Mouse (Mus musculus) small intestine, adult 2 months (tissue): ENCODE data around the gene Rpl14. TPM values are rescaled to one million over a fixed set of nuclear protein-coding genes. Genes with fewer than 3 reads are reported as not detected.
A peak's percentile ranks its signal among the peaks of the same experiment; 100 is the strongest.

Experiments used
- H3K27ac ChIP-seq: fragments of 200-500 bp; 2 replicates; pipeline ENCODE4 v1.5.1; 2012; ENCODE audit warnings: low read depth, low read length, control low read depth, inconsistent platforms; ENCODE audit not compliant: insufficient read depth
- H3K27me3 ChIP-seq: fragments of 200-500 bp; 2 replicates; pipeline ENCODE4 v1.6.1; 2012; ENCODE audit warnings: mild to moderate bottlenecking, moderate library complexity, low read length, inconsistent platforms; ENCODE audit not compliant: control insufficient read depth, insufficient read depth
- H3K36me3 ChIP-seq: fragments of 200-500 bp; 2 replicates; pipeline ENCODE4 v1.6.1; 2012; ENCODE audit warnings: mild to moderate bottlenecking, low read length, control low read depth, inconsistent platforms; ENCODE audit not compliant: control insufficient read depth, insufficient read depth
- H3K4me1 ChIP-seq: fragments of 200-500 bp; 2 replicates; pipeline ENCODE4 v1.6.1; 2012; ENCODE audit warnings: low read length, inconsistent platforms, mixed read lengths; ENCODE audit not compliant: control insufficient read depth, insufficient read depth, insufficient read length
- H3K4me3 ChIP-seq: fragments of 200-500 bp; 2 replicates; pipeline ENCODE4 v1.5.1; 2012; ENCODE audit warnings: low read depth, mild to moderate bottlenecking, control low read depth, inconsistent platforms, low read length, moderate library complexity
- CTCF ChIP-seq: fragments of 200-500 bp; IDR thresholded peaks from 2 replicates; pipeline ENCODE4 v1.5.1; 2012; ENCODE audit warnings: low read depth, mild to moderate bottlenecking, control low read depth, inconsistent platforms, low read length, moderate library complexity, mixed read lengths; ENCODE audit not compliant: insufficient replicate concordance, insufficient read length; ENCODE audit errors: extremely low read depth
- POLR2A ChIP-seq: fragments of 200-500 bp; IDR thresholded peaks from 2 replicates; pipeline ENCODE4 v1.6.1; 2012; ENCODE audit warnings: low read depth, mild to moderate bottlenecking, control low read depth, inconsistent platforms, low read length, moderate library complexity
- WGBS: fragments of 180-500 bp; shearing (Covaris S2); methylation state at CpG from one replicate; pipeline ENCODE4 v1.1.7; 2018; 5-methylcytosine and 5-hydroxymethylcytosine counted together
- polyA plus RNA-seq: library from polyadenylated mRNA; depleted of rRNA; stranded (reverse); fragments of >200 nt; gene quantifications from 2 replicates; pipeline ENCODE4 v1.2.3, GENCODE M21; 2012

Gene Rpl14
- polyA plus RNA-seq, 1 experiment = 246 TPM

DNA sequence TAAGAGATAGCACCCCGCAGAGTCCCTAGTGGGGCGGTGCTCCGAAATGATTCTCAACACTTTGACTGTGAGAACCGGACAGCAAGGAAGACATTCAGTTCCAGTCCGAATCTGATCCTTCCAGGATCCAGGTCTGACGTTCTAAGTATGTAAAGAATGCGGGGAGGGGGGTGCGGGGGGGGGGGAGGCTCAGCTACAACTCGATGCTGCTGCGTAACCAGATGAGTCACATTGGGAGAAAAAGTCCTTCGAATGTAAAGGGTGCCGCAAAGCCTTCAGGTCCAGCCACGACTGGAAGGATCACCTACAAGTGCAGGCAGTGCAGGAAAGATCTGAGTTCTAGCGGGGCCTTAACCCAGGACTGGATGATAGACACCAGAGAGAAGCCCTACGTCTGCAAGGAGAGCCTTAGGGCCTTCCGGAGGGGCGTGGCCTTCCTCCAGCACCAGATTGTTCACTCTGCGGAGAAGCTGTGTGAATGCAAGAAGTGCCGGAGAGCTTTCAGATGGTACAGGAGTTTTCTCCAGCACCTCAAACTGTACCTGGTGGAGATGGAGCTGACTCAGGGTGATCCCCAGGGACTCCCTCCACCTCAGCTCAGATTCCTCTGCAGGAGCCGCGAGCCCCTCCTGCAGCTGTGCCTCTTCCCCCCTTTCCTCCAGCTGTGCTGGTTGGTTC is 10.8 kb downstream of the Rpl14 start:
- TF ChIP-seq POLR2A = no peak; the same call in 1 of the 2 replicates
- no peak for TF ChIP-seq CTCF
- Histone ChIP-seq H3K4me1 (peaks cover 12% of the 10 kb centered on the region; the same call in 1 of the 2 replicates), H3K36me3 (no peaks in the 10 kb centered on the region), H3K4me3 (peak overlapping the region; percentile 60), H3K27me3 (no peaks in the 10 kb centered on the region), H3K27ac (peak overlapping the region; percentile 82)
- WGBS = 22% methylated on average over 21 of the region's 21 CpGs

DNA sequence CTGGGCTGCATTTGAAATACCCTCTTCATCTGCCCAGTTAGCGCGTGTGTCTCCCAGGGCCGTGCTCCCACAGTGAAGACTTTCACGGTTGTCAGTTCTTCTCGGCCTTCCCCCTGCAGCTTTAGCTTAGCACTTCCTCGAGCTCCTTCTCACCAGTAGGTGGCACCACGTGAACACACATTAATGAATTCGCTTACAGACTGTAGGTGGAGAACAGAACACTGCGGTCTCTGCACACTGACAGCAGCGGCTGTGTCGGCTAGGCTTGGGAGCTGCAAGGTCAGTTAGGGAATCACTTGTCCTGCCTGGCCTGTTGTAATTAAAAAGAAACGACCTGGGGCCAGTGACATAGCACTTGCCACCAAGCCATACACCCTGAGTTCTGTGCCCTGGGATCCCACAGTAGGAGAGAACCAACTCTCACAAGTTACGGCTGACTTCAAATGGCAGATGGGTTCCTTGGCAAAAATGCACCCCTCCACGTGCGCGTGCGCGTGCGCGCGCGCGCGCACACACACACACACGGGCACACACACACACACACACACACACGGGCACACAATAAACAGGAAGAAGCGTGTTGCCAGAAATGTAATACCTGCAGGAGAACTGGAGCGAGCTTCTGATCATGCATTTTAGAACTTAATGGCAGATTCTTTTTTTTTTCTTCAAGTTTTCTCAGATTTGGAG is 11.5 kb downstream of the Rpl14 start:
- WGBS = 5% methylated on average over 28 of the region's 28 CpGs
- TF ChIP-seq POLR2A (peak; percentile 45; the same call in 1 of the 2 replicates), CTCF (peak; percentile 84; the same call in 1 of the 2 replicates)

DNA sequence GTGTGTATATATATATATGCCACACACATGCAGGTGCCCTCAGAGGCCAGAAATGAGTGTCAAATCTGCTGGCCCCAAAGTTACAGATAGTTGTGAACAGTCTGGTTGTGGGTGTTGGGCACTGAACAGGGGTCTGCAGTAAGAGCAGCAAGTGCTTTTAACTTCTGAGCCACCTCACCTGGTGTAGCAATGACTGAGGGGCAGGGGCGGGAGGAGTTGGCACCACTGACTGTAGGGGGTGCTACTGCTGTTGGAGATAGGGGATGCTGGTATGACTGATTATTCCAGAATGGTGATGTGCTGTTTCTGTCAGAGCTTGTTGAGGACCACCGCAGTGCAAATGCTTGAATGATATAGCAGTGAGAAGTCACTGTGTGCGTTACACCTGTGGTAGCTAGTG is 12.1 kb downstream of the Rpl14 start:
- H3K36me3 ChIP-seq = no peaks in the 10 kb centered on the region
- peaks cover 5% of the 10 kb centered on the region; the same call in 1 of the 2 replicates for H3K4me1 ChIP-seq
- H3K27ac ChIP-seq = no peak overlapping the region
- TF ChIP-seq CTCF = no peak
- TF ChIP-seq POLR2A = no peak
- WGBS = 69% methylated on average over 3 of the region's 3 CpGs
- no peak overlapping the region for H3K4me3 ChIP-seq
- H3K27me3 ChIP-seq = no peaks in the 10 kb centered on the region

More for the DNA sequence above, 11.5 kb downstream of the Rpl14 start:
- H3K36me3 ChIP-seq = no peaks in the 10 kb centered on the region
- peak overlapping the region; percentile 60 for H3K4me3 ChIP-seq
- H3K4me1 ChIP-seq = peaks cover 10% of the 10 kb centered on the region; the same call in 1 of the 2 replicates
- peak overlapping the region; percentile 82 for H3K27ac ChIP-seq
- H3K27me3 ChIP-seq = no peaks in the 10 kb centered on the region

DNA sequence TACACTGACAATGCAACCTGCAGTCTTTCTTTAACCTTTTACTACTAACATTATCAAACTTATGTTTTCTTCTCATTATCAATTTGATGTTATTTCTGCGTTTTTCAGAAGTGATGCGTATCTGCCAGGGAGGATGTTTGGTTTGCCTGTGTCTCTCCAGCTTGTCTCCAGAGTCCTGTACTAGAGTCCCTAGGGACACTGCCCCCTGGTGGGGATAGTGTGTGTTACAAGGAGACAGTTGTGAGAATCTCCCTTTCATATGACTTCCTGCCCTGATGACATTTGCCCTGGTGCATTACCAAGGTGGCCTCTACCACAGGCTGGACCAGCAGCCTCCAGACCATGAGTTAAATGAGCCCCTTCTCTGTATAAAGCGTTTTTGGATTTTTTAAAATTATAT is 15.3 kb downstream of the Rpl14 start:
- Histone ChIP-seq H3K36me3 (no peaks in the 10 kb centered on the region), H3K27me3 (no peaks in the 10 kb centered on the region), H3K4me1 (peaks cover 5% of the 10 kb centered on the region; the same call in 1 of the 2 replicates), H3K4me3 (no peak overlapping the region), H3K27ac (no peak overlapping the region)
- WGBS = 3% methylated on average over 3 of the region's 3 CpGs
- peak; percentile 81; the same call in 1 of the 2 replicates for TF ChIP-seq CTCF
- TF ChIP-seq POLR2A = no peak

DNA sequence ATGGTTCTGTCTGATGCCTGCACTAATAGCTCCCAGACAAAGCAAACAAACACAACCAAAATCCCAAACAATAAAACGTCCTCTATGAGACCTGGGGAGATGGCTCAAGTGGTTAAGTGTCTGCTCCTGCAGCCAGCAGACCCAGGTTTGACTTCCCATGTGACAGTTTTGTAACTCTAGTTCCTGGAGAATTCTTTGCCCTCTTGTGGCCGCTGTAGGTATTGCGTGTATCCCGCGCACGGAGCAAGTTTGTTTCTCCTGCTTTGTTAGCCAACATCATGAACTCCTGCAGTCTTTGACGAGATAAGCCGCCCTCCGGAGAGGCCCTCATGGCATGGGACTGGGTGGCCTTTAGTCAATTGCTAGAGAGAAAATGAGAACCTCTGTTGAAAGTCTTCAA is 20.2 kb downstream of the Rpl14 start:
- TF ChIP-seq POLR2A = no peak
- TF ChIP-seq CTCF = peak; percentile 82; the same call in 1 of the 2 replicates
- under 1% methylated on average over 9 of the region's 9 CpGs for WGBS
- H3K4me1 ChIP-seq = no peaks in the 10 kb centered on the region
- H3K27ac ChIP-seq = no peak overlapping the region
- no peaks in the 10 kb centered on the region for H3K36me3 ChIP-seq
- H3K4me3 ChIP-seq = no peak overlapping the region
- no peaks in the 10 kb centered on the region for H3K27me3 ChIP-seq

DNA sequence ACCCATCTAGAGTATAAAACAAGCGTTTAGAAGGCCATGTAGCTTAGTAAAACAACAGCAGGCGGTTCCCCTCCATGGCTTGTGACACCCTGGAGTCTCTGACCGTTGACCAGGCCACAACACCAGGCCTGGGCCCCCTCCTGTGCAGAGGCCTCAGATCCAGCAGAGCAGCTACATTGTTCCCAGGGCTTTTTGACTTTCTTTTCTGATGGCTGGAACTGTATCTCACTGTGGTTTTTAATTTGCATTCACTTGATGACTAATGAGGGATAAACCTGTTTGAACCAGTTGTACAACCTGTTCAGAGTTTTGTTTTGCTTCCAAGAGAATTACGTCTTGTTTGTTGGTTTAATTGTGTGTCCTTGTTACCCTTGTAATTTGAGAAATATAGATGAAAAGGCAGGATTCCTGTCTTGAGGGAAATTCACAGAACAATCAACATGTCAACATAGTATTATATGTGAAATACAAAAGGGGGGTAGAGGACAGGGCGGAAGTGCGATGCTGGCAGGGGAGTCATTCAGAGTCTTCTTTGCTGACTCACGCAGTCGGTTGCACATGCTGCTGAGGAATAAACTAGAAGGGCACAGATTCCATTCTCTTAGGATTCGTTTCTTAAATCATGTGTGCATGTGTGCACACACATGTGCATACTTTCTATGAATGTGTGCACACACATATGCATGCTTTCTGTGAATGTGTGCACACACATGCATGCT is 22.3 kb downstream of the Rpl14 start:
- Histone ChIP-seq H3K27ac (no peak overlapping the region), H3K27me3 (no peaks in the 10 kb centered on the region), H3K4me3 (no peak overlapping the region), H3K4me1 (no peaks in the 10 kb centered on the region), H3K36me3 (no peaks in the 10 kb centered on the region)
- TF ChIP-seq POLR2A = no peak
- WGBS = 66% methylated on average over 9 of the region's 9 CpGs

DNA sequence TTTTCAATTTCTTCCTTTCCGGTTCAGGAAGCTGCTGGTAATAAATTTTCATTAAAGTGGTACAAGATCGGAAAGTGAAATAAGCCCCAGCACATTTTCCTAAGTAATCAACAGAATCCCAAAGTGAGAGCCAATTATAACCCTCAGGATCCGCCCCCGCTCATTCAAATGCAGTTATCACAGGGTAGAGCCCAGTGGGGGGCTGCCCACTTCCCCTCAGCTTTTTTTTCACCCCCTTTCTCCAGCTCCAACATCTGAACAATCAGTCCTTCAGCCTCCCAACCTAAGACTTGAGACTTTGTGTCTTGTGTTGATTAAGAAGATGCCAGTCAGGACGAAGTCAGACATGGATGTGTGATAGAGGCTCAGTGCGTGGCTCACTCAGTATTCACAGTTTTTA is 23.6 kb downstream of the Rpl14 start:
- H3K27ac ChIP-seq = no peak overlapping the region
- no peak for TF ChIP-seq CTCF
- no peak for TF ChIP-seq POLR2A
- H3K27me3 ChIP-seq = no peaks in the 10 kb centered on the region
- WGBS = 72% methylated on average over 6 of the region's 6 CpGs
- H3K4me3 ChIP-seq = no peak overlapping the region
- no peaks in the 10 kb centered on the region for H3K36me3 ChIP-seq
- H3K4me1 ChIP-seq = no peaks in the 10 kb centered on the region
